Mouse (Mus musculus): Measurements from ENCODE around the gene Repin1.
A peak's percentile ranks its signal among the peaks of the same experiment; 100 is the strongest.

Repin1 gene

GRCm38 (mm10) chr6:48593158-48594042 is at the start of gene Repin1, which contains the start of gene Gm44965:
TSS of gene Repin1 (plus strand) at chr6:48593883.
TSS of gene Gm44965 (plus strand) at chr6:48593941.
- peak; percentile 67 for ATAC-seq (ENCODE audit: insufficient number of reproducible peaks, low FRiP score, low TSS enrichment)

GRCm38 (mm10) chr6:48545251-48545650 is 48.4 kb upstream of the Repin1 start:
- ATAC-seq (ENCODE audit: insufficient number of reproducible peaks, low FRiP score, low TSS enrichment): no peak

- no peak for ATAC-seq (ENCODE audit: insufficient number of reproducible peaks, low FRiP score, low TSS enrichment)
Measured at GRCm38 (mm10) chr6:48546271-48546670, 47.4 kb upstream of the Repin1 start.

GRCm38 (mm10) chr6:48546858-48547257 is 46.8 kb upstream of the Repin1 start:
- no peak for ATAC-seq (ENCODE audit: insufficient number of reproducible peaks, low FRiP score, low TSS enrichment)

GRCm38 (mm10) chr6:48548314-48548713 is 45.4 kb upstream of the Repin1 start:
- ATAC-seq (ENCODE audit: insufficient number of reproducible peaks, low FRiP score, low TSS enrichment): no peak

GRCm38 (mm10) chr6:48552918-48553317 is 40.8 kb upstream of the Repin1 start:
- no peak for ATAC-seq (ENCODE audit: insufficient number of reproducible peaks, low FRiP score, low TSS enrichment)

- 0 out of 2 replicates have a peak, but pooled peaks have one; percentile 0 for ATAC-seq (ENCODE audit: insufficient number of reproducible peaks, low FRiP score, low TSS enrichment)
Measured at GRCm38 (mm10) chr6:48553819-48554218, 39.9 kb upstream of the Repin1 start.

- ATAC-seq (ENCODE audit: insufficient number of reproducible peaks, low FRiP score, low TSS enrichment): peak; percentile 82
Measured at GRCm38 (mm10) chr6:48554280-48555103, 39.2 kb upstream of the Repin1 start, which contains the start of gene Lrrc61. TSS of gene Lrrc61 (plus strand) at chr6:48554796.

GRCm38 (mm10) chr6:48555104-48555890 is 38.4 kb upstream of the Repin1 start:
- peak; percentile 83 for ATAC-seq (ENCODE audit: insufficient number of reproducible peaks, low FRiP score, low TSS enrichment)

GRCm38 (mm10) chr6:48555956-48556355 is 37.7 kb upstream of the Repin1 start:
- no peak for ATAC-seq (ENCODE audit: insufficient number of reproducible peaks, low FRiP score, low TSS enrichment)

GRCm38 (mm10) chr6:48565693-48566310 is 27.9 kb upstream of the Repin1 start:
- ATAC-seq (ENCODE audit: insufficient number of reproducible peaks, low FRiP score, low TSS enrichment): no peak

GRCm38 (mm10) chr6:48566312-48566711 is 27.4 kb upstream of the Repin1 start:
- no peak for ATAC-seq (ENCODE audit: insufficient number of reproducible peaks, low FRiP score, low TSS enrichment)

- peak; percentile 72 for ATAC-seq (ENCODE audit: insufficient number of reproducible peaks, low FRiP score, low TSS enrichment)
Measured at GRCm38 (mm10) chr6:48568036-48568984, 25.4 kb upstream of the Repin1 start.

- no peak for ATAC-seq (ENCODE audit: insufficient number of reproducible peaks, low FRiP score, low TSS enrichment)
Measured at GRCm38 (mm10) chr6:48569065-48569807, 24.4 kb upstream of the Repin1 start.

- ATAC-seq (ENCODE audit: insufficient number of reproducible peaks, low FRiP score, low TSS enrichment): no peak
Measured at GRCm38 (mm10) chr6:48572014-48572413, 21.7 kb upstream of the Repin1 start.

GRCm38 (mm10) chr6:48572572-48573061 is 21.1 kb upstream of the Repin1 start, which contains the start of gene Rarres2:
TSS of gene Rarres2 (minus strand) at chr6:48572789.
- ATAC-seq (ENCODE audit: insufficient number of reproducible peaks, low FRiP score, low TSS enrichment): no peak

- no peak for ATAC-seq (ENCODE audit: insufficient number of reproducible peaks, low FRiP score, low TSS enrichment)
Measured at GRCm38 (mm10) chr6:48573280-48573679, 20.4 kb upstream of the Repin1 start.

- ATAC-seq (ENCODE audit: insufficient number of reproducible peaks, low FRiP score, low TSS enrichment): no peak
Measured at GRCm38 (mm10) chr6:48573981-48574380, 19.7 kb upstream of the Repin1 start.
